Mouse (Mus musculus) lung, adult 2 months (tissue): ENCODE results near the gene Rrp7a. TPM values are rescaled to one million over a fixed set of nuclear protein-coding genes. Genes with fewer than 3 reads are reported as not detected.

Experiments used
- DNase-seq: peaks from one replicate; pipeline ENCODE4 v3.0.0; 2022
- H3K4me1 ChIP-seq: fragments of 200-500 bp; 2 replicates; pipeline ENCODE4 v1.6.1; 2011; ENCODE audit warnings: low read length; ENCODE audit not compliant: control insufficient read depth, insufficient read depth
- H3K4me3 ChIP-seq: fragments of 200-500 bp; replicated peaks from 2 replicates; pipeline ENCODE3; 2011; ENCODE audit warnings: low read depth, mild to moderate bottlenecking, control low read depth, low read length; ENCODE audit errors: extremely low read depth
- CTCF ChIP-seq: fragments of 200-500 bp; IDR thresholded peaks from 2 replicates; pipeline ENCODE4 v1.5.1; 2011; ENCODE audit warnings: mild to moderate bottlenecking, low read length, control low read depth; ENCODE audit not compliant: insufficient read depth
- POLR2A ChIP-seq: fragments of 200-500 bp; IDR thresholded peaks from 2 replicates; pipeline ENCODE4 v1.6.1; 2011; ENCODE audit warnings: low read depth, mild to moderate bottlenecking, control low read depth, low read length, borderline replicate concordance; ENCODE audit errors: extremely low read depth
- WGBS: fragments of 180-500 bp; shearing (Covaris S2); methylation state at CpG from one replicate; pipeline ENCODE4 v1.1.7; 2018; 5-methylcytosine and 5-hydroxymethylcytosine counted together
- polyA plus RNA-seq: library from polyadenylated mRNA; depleted of rRNA; stranded (reverse); fragments of >200 nt; gene quantifications from 2 replicates; pipeline ENCODE4 v1.2.3, GENCODE M21; 2012

Gene Rrp7a
- polyA plus RNA-seq, 1 experiment, result 85.3 TPM

GRCm38 (mm10) chr15:83166642-83167041 lies 44.0 kb upstream of the Rrp7a start:
- WGBS, result 27% methylated on average over 3 of the region's 3 CpGs
- DNase-seq, result peak; percentile 42
- TF ChIP-seq CTCF (no peak), POLR2A (no peak)
- Histone ChIP-seq H3K4me1 (peaks cover 50% of the 10 kb centered on the region), H3K4me3 (no peak overlapping the region)

GRCm38 (mm10) chr15:83165526-83166315 lies 43.1 kb upstream of the Rrp7a start:
- DNase-seq, result no peak
- 74% methylated on average over 13 of the region's 13 CpGs for WGBS

GRCm38 (mm10) chr15:83164971-83165471 lies 42.4 kb upstream of the Rrp7a start:
- WGBS, result 32% methylated on average over 5 of the region's 5 CpGs
- DNase-seq, result peak; percentile 48
- TF ChIP-seq CTCF (no peak), POLR2A (0 out of 2 replicates have a peak, but pooled peaks have one; percentile 7)
- Histone ChIP-seq H3K4me3 (no peak overlapping the region), H3K4me1 (peaks cover 37% of the 10 kb centered on the region)

More at GRCm38 (mm10) chr15:83165526-83166315, 43.1 kb upstream of the Rrp7a start:
- TF ChIP-seq POLR2A (no peak), CTCF (no peak)
- no peak overlapping the region for H3K4me3 ChIP-seq
- H3K4me1 ChIP-seq, result peaks cover 41% of the 10 kb centered on the region

DNA sequence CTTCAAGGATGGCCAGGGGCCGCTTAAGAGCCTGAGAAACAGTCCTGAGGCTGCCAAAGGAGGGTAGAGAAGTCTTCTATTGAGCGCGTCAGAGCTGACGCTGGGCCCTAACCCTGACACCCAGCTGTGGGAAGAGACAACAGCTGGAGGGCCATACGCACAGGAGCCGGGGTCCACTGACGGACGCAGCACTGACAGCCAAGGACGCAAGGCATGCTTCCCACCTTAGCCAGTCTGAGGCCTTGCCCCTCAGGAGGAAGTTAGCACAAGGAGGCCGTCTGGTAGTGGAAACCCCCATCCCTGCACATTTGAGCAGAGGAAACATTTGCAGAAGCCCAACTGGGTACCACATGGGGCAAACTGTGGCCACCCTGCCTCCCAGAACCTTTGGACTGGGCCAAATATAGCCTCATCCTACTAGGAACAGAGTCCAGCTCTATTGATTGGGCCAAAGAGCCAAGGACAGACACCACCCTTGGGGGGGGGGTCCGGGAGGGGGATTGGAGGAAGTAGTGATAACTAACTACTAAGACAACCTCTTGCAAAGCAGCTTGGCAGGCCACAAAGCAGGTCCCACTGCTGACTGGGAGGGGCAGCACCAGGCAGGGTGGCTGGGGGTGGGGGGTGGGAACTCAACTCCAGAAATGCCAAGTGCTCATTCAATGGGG lies 40.4 kb upstream of the Rrp7a start:
- DNase-seq, result no peak
- Histone ChIP-seq H3K4me3 (no peak overlapping the region), H3K4me1 (peaks cover 26% of the 10 kb centered on the region)
- no peak for TF ChIP-seq CTCF
- no peak for TF ChIP-seq POLR2A
- 91% methylated on average over 11 of the region's 11 CpGs for WGBS

GRCm38 (mm10) chr15:83162001-83162400 lies 39.4 kb upstream of the Rrp7a start:
- Histone ChIP-seq H3K4me1 (peaks cover 19% of the 10 kb centered on the region), H3K4me3 (no peak overlapping the region)
- DNase-seq, result no peak
- 98% methylated on average over 4 of the region's 4 CpGs for WGBS
- TF ChIP-seq CTCF (no peak), POLR2A (no peak)

DNA sequence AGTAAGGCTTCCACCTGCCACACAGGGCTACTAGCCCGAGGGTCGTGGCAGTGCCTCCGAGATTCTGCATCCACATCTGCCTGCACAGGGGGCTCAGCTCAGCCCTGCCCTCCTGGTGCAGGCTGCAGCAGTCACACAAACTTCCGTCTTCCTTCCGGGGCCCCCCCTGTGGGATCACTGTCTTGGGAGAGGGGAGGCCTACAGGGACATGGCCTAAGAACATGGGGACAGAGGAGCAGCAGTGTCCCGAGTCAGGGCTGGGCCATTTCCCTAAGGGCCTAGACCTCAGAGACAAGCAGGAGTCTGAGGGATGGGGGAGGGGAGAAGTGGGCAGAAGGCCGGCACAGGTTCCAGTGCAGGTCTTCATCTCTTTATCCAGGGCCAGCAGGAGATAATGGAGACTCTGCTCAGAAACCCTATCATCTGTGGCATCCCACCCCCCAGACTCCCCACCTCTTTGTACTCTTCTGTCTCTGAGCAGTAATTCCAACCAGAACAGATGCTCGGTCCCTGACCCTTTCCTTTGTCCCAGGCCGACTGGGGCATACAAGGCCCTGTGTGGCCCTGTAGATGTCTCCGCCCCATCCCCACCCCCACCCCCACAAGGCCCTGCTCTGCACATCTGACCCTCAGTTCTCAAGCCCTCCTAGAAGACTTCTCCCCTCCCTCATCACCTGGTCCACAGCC lies 38.6 kb upstream of the Rrp7a start:
- DNase-seq, result no peak
- H3K4me3 ChIP-seq, result no peak overlapping the region
- peaks cover 11% of the 10 kb centered on the region for H3K4me1 ChIP-seq
- WGBS, result 69% methylated on average over 10 of the region's 10 CpGs
- TF ChIP-seq POLR2A (no peak), CTCF (no peak)

- WGBS, result 90% methylated on average over 4 of the region's 4 CpGs
- DNase-seq, result no peak
- Histone ChIP-seq H3K4me1 (peaks cover 4% of the 10 kb centered on the region), H3K4me3 (no peak overlapping the region)
- TF ChIP-seq CTCF (no peak), POLR2A (no peak)
Observed at GRCm38 (mm10) chr15:83160561-83160960, 38.0 kb upstream of the Rrp7a start.

- H3K4me3 ChIP-seq, result no peak overlapping the region
- TF ChIP-seq POLR2A, result no peak
- DNase-seq, result no peak
- WGBS, result 88% methylated on average over 9 of the region's 9 CpGs
- H3K4me1 ChIP-seq, result no peaks in the 10 kb centered on the region
Observed at GRCm38 (mm10) chr15:83159823-83160222, 37.2 kb upstream of the Rrp7a start.

- Histone ChIP-seq H3K4me1 (no peaks in the 10 kb centered on the region), H3K4me3 (no peak overlapping the region)
- 83% methylated on average over 7 of the region's 7 CpGs for WGBS
- no peak for DNase-seq
- TF ChIP-seq CTCF (no peak), POLR2A (no peak)
Observed at GRCm38 (mm10) chr15:83158587-83159160, 36.1 kb upstream of the Rrp7a start.
